Mouse (Mus musculus) frontal cortex, adult (tissue): ENCODE measurements at regions not wholly inside any gene's neighbourhood (a gene's known extent, or its start where the extent isn't known, plus 50 kb on each side); places are given as distances from the start of the nearest gene placed in this dataset.
A peak's percentile ranks its signal among the peaks of the same experiment; 100 is the strongest.

Experiments
- ATAC-seq: cut with Nextera tagmentation; 2 replicates; pipeline ENCODE4 v1.9.2; 2017; ENCODE audit warnings: mild to moderate bottlenecking, moderate library complexity, mixed read lengths; ENCODE audit not compliant: low TSS enrichment

- ATAC-seq: no peak
Measured at GRCm38 (mm10) chrX:133787112-133787511, 63.7 kb upstream of the Tnmd start.

GRCm38 (mm10) chrX:133754026-133754425 lies 65.2 kb upstream of the Pcdh19 start:
- no peak for ATAC-seq

- ATAC-seq: peak; percentile 76
Measured at GRCm38 (mm10) chrX:133752232-133752631, 63.4 kb upstream of the Pcdh19 start.

- ATAC-seq: no peak
Measured at GRCm38 (mm10) chrX:133743446-133743845, 54.7 kb upstream of the Pcdh19 start.

GRCm38 (mm10) chrX:133738980-133739632 lies 50.3 kb upstream of the Pcdh19 start:
- no peak for ATAC-seq
